Mouse (Mus musculus) stomach, embryonic 16.5 days (tissue): ENCODE results near the gene Ccl6. TPM values are rescaled to one million over a fixed set of nuclear protein-coding genes. Genes with fewer than 3 reads are reported as not detected.

ENCODE experiments used
- ATAC-seq: fragments of 200-750 bp; cut with Nextera tagmentation; 2 replicates; pipeline ENCODE4 v1.8.0; 2017; ENCODE audit warnings: moderate number of reproducible peaks, moderate TSS enrichment; ENCODE audit not compliant: insufficient read depth, low FRiP score
- H3K27ac ChIP-seq: fragments of 300-500 bp; sonication (generic); 2 replicates; pipeline ENCODE4 v1.5.1; 2014; ENCODE audit warnings: low read length
- H3K27me3 ChIP-seq: fragments of 300-500 bp; sonication (generic); 2 replicates; pipeline ENCODE4 v1.6.1; 2014; ENCODE audit warnings: low read length, control low read depth, mixed read lengths; ENCODE audit not compliant: control insufficient read depth, insufficient read depth
- H3K36me3 ChIP-seq: fragments of 300-500 bp; sonication (generic); 2 replicates; pipeline ENCODE4 v1.6.1; 2014; ENCODE audit warnings: low read length; ENCODE audit not compliant: control insufficient read depth, insufficient read depth
- H3K4me1 ChIP-seq: fragments of 300-500 bp; sonication (generic); 2 replicates; pipeline ENCODE4 v1.6.1; 2014; ENCODE audit warnings: low read length, control low read depth, mixed read lengths; ENCODE audit not compliant: control insufficient read depth, insufficient read depth
- H3K4me2 ChIP-seq: fragments of 300-500 bp; sonication (generic); 2 replicates; pipeline ENCODE4 v1.6.1; 2014; ENCODE audit warnings: low read depth, low read length, mixed read lengths
- H3K4me3 ChIP-seq: fragments of 300-500 bp; sonication (generic); replicated peaks from 2 replicates; pipeline ENCODE4 v1.5.1; 2014; ENCODE audit warnings: mild to moderate bottlenecking, low read length
- H3K9ac ChIP-seq: fragments of 300-500 bp; sonication (generic); 2 replicates; pipeline ENCODE4 v1.6.1; 2014; ENCODE audit warnings: low read length
- H3K9me3 ChIP-seq: fragments of 300-500 bp; sonication (generic); replicated peaks from 2 replicates; pipeline ENCODE4 v1.6.1; 2016; ENCODE audit warnings: low read length, control low read depth; ENCODE audit not compliant: control insufficient read depth
- WGBS: fragments of 180-500 bp; shearing (Covaris S2); extraction: QIAGEN DNeasy Blood & Tissue Kit; methylation state at CpG from one replicate; pipeline ENCODE4 v1.1.7; 2014; 5-methylcytosine and 5-hydroxymethylcytosine counted together
- polyA plus RNA-seq: library from polyadenylated mRNA; unstranded; fragments of >200 nt; fragmentation: Nextera tagmentation; extraction: Ambion mirVana; gene quantifications from 2 replicates; pipeline ENCODE4 v1.2.1, GENCODE M21; 2015

The Ccl6 gene
- polyA plus RNA-seq: 9.8 and 15.6 TPM in 2 replicates

DNA sequence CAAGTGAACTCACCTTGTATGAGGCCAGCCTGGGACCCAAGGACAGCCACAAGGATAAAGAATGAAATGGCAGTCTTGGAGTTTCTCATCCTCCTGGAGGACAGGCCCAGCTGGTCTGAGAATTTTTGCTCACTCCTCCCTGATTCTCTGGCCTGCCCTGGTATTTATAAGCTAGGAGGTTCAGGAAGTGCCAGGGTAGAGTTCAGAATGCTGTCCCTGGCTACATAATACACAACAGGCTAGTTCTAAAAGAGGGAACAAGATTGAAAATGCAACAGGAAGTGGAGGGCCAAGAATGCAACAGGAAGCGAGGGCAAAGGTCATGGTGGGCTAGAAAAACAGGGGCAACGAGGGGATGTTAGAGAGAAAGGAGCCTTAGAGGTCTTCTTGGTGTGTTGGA is at the start of gene Ccl6:
Gene Ccl6, minus strand, starts transcription at position 235 of the 400 bp plus-strand sequence.
- H3K27me3 ChIP-seq: no peaks in the 10 kb centered on the region
- 42% methylated on average over 2 of the region's 2 CpGs for WGBS
- no peak within 1 kb of the TSS for H3K4me2 ChIP-seq
- H3K4me3 ChIP-seq: no peak within 1 kb of the TSS
- no peak within 1 kb of the TSS for H3K9ac ChIP-seq
- no peak within 1 kb of the TSS for H3K27ac ChIP-seq
- no peaks in the 10 kb centered on the region for H3K36me3 ChIP-seq
- no peaks in the 10 kb centered on the region for H3K4me1 ChIP-seq
- no peaks in the 10 kb centered on the region for H3K9me3 ChIP-seq
- no peak for ATAC-seq

DNA sequence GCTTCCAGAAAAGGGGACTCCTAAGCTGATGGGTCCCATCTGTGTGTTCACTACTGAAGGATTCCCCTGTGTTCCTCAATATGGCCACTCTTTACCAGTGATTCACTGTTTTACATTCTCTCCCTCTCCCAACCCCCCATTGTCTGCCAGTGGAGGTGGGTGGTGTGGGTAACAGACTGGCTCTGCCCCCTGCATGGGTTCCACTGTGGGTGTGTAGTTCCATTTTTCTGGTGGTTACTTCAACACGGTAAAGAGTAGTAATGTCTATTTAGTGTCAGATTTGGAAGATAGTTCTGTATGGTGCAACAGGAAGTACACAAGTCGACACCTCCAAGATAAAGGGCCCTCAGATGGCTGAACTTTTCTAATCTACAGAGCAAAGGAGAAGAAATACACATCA is 48.3 kb upstream of the Ccl6 start:
- no peaks in the 10 kb centered on the region for H3K9me3 ChIP-seq
- no peak overlapping the region for H3K4me2 ChIP-seq
- no peaks in the 10 kb centered on the region for H3K27me3 ChIP-seq
- H3K36me3 ChIP-seq: no peaks in the 10 kb centered on the region
- no peak for ATAC-seq
- no peaks in the 10 kb centered on the region for H3K4me1 ChIP-seq
- no peak overlapping the region for H3K9ac ChIP-seq
- H3K4me3 ChIP-seq: no peak overlapping the region
- 55% methylated on average over 2 of the region's 2 CpGs for WGBS
- no peak overlapping the region for H3K27ac ChIP-seq

DNA sequence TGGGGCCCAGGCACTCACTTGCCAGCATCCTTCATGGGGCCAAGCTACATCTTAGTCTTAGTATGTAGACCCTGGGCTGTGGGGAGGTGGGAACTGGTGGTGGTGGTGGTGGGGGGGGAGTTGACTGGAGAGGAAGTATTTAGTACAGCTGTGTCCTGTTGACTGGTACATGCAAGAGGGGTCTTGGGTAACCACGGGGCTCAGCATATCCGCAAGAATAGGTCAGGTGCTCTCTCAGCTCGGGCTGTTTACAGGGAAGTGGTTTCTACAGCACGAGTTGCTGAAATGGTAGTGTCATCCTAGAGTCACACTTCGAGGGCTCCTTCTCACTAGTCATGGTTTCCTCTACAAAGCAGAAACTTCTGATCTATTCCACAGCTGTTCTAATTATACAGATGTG is 47.3 kb upstream of the Ccl6 start:
- H3K4me1 ChIP-seq: no peaks in the 10 kb centered on the region
- H3K4me3 ChIP-seq: no peak overlapping the region
- no peak overlapping the region for H3K4me2 ChIP-seq
- H3K36me3 ChIP-seq: no peaks in the 10 kb centered on the region
- H3K9me3 ChIP-seq: no peaks in the 10 kb centered on the region
- WGBS: 69% methylated on average over 5 of the region's 5 CpGs
- no peak overlapping the region for H3K9ac ChIP-seq
- no peak overlapping the region for H3K27ac ChIP-seq
- ATAC-seq: no peak
- H3K27me3 ChIP-seq: no peaks in the 10 kb centered on the region

DNA sequence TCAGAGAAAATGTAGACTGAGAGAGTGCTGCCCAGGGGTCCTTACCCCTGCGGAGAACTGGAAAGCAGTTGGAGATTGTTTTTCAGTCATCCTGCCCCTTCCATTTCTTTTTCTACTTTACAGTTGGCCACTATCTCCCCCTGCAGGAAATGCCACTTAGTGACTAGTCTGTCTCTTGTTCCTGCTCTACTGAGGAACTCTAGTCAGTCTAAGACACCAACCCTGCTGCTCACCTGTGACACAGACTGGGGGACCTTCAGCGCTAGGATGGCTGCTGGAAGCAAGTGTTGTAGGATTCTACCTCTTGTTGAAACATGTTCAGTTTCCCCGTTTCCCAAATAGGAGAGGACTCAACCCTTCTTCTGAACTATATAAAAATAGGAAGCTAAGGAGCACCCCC is 46.6 kb upstream of the Ccl6 start:
- 63% methylated on average over 3 of the region's 3 CpGs for WGBS
- H3K27ac ChIP-seq: no peak overlapping the region
- no peak for ATAC-seq
- no peaks in the 10 kb centered on the region for H3K9me3 ChIP-seq
- H3K36me3 ChIP-seq: no peaks in the 10 kb centered on the region
- H3K4me1 ChIP-seq: no peaks in the 10 kb centered on the region
- H3K9ac ChIP-seq: no peak overlapping the region
- no peak overlapping the region for H3K4me2 ChIP-seq
- no peaks in the 10 kb centered on the region for H3K27me3 ChIP-seq
- no peak overlapping the region for H3K4me3 ChIP-seq

DNA sequence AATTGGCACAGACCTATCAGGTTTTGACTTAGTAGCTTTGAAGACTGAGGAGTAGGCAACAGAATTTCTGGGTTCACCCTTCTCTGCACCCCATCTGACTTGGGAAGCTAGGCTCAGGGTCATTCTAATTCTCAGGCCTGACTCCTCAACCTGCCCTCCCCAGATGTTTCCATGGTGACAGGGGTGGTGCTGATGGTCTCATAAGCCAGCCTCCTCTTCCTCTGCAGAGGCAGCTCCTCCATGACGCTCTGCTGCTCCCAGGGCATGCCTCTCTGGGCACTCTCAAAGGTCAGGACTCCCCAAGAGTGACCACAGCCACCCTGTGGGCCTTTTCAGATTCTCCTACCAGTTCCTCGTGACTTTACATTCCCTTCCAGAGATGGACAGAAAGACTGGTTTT is 46.0 kb upstream of the Ccl6 start:
- no peak overlapping the region for H3K27ac ChIP-seq
- WGBS: 55% methylated on average over 2 of the region's 2 CpGs
- H3K36me3 ChIP-seq: no peaks in the 10 kb centered on the region
- H3K4me1 ChIP-seq: no peaks in the 10 kb centered on the region
- H3K9me3 ChIP-seq: no peaks in the 10 kb centered on the region
- H3K4me3 ChIP-seq: no peak overlapping the region
- H3K9ac ChIP-seq: no peak overlapping the region
- no peaks in the 10 kb centered on the region for H3K27me3 ChIP-seq
- no peak overlapping the region for H3K4me2 ChIP-seq
- ATAC-seq: no peak

DNA sequence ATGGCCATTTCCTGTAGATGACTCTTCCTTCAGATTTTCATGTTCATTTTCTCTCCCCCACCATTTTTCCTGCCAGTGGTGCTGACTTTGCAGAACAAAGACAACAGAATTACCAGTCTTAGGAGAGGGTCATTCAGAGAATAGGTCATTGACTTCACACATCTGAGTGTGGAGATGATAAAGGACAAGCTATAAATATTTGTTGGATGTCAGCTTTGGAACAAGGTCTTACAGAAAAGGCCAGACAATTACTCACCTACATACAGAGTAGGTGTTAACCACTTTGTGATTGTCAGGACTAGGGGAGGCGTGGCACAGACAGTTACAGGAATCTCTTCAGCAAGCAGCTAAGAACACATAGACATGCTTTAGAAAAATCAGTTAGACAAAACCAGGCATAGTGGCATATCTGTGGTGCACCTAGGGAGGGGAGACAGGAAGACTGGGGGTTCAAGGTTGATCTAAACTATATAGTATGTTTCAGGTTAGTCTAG is 43.9 kb upstream of the Ccl6 start:
- H3K4me3 ChIP-seq: no peak overlapping the region
- no peaks in the 10 kb centered on the region for H3K36me3 ChIP-seq
- no peak overlapping the region for H3K4me2 ChIP-seq
- 86% methylated on average over 1 of the region's 1 CpGs for WGBS
- H3K27me3 ChIP-seq: no peaks in the 10 kb centered on the region
- no peaks in the 10 kb centered on the region for H3K9me3 ChIP-seq
- H3K4me1 ChIP-seq: no peaks in the 10 kb centered on the region
- ATAC-seq: no peak
- H3K27ac ChIP-seq: no peak overlapping the region
- no peak overlapping the region for H3K9ac ChIP-seq

DNA sequence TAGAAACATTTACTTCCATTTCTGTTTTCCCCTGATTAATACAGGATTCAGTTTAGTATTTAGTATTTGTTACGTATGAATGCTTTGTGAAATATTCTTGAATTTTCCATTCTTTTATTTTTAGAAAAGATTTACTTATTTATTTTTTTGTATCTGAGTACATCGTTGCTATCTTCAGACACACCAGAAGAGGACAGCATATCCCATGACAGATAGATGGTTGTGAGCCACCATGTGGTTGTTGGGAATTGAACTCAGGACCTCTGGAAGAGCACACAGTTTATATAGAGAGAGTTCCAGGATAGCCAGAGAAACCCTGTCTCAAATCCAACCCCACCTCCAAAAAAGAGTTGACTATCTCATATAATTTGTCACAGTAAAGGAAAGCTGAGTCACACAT is 42.0 kb upstream of the Ccl6 start:
- WGBS: 93% methylated on average over 2 of the region's 2 CpGs

DNA sequence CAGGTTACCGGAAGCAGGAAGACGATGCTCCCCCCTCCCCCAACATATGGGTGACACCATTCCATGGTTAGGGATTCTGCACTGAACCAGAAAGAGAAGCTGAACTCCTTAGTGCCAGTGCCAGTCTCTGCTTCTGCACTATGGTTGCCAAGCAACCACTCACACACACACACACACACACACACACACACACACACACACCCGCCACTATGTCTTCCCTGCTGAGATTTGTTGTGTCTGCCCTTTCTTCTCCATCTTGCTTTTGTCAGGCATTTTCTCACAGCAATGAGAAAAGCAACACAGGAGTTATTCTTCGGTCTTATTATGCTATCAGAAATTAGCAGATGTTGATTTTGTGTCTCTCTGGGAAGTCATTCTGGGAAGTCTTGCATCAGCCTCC is 41.5 kb upstream of the Ccl6 start:
- 73% methylated on average over 4 of the region's 4 CpGs for WGBS
- Histone ChIP-seq H3K36me3 (no peaks in the 10 kb centered on the region), H3K4me1 (no peaks in the 10 kb centered on the region), H3K27me3 (no peaks in the 10 kb centered on the region), H3K9me3 (no peaks in the 10 kb centered on the region), H3K27ac (no peak overlapping the region), H3K4me3 (no peak overlapping the region), H3K4me2 (no peak overlapping the region), H3K9ac (no peak overlapping the region)
- no peak for ATAC-seq

More for the DNA sequence above, 42.0 kb upstream of the Ccl6 start:
- no peak for ATAC-seq
- no peaks in the 10 kb centered on the region for H3K27me3 ChIP-seq
- no peak overlapping the region for H3K4me2 ChIP-seq
- H3K9me3 ChIP-seq: no peaks in the 10 kb centered on the region
- no peaks in the 10 kb centered on the region for H3K4me1 ChIP-seq
- no peak overlapping the region for H3K4me3 ChIP-seq
- no peaks in the 10 kb centered on the region for H3K36me3 ChIP-seq
- H3K27ac ChIP-seq: no peak overlapping the region
- no peak overlapping the region for H3K9ac ChIP-seq

DNA sequence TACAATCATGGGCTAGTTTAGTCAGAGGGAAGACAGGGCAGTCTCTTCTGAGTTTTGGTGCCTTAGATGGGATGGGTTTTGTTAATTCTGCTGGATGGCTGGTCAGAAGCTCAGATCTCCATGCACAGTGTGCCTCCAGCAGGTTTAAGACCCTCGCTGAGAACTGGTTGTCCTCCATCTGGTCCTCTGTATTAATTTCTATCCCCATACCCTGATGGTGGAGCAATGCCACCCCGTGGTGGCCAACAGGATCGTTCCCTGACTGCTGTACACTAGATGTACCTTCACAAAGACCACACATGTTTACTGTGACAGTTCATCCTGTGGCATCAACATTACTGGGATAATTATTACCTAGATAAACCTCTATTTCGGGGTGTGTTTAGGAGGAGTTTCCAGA is 39.9 kb upstream of the Ccl6 start:
- WGBS: 58% methylated on average over 4 of the region's 4 CpGs
- no peak overlapping the region for H3K4me3 ChIP-seq
- no peaks in the 10 kb centered on the region for H3K27me3 ChIP-seq
- no peak for ATAC-seq
- H3K36me3 ChIP-seq: no peaks in the 10 kb centered on the region
- no peaks in the 10 kb centered on the region for H3K4me1 ChIP-seq
- H3K9me3 ChIP-seq: no peaks in the 10 kb centered on the region
- no peak overlapping the region for H3K4me2 ChIP-seq
- H3K9ac ChIP-seq: no peak overlapping the region
- no peak overlapping the region for H3K27ac ChIP-seq

DNA sequence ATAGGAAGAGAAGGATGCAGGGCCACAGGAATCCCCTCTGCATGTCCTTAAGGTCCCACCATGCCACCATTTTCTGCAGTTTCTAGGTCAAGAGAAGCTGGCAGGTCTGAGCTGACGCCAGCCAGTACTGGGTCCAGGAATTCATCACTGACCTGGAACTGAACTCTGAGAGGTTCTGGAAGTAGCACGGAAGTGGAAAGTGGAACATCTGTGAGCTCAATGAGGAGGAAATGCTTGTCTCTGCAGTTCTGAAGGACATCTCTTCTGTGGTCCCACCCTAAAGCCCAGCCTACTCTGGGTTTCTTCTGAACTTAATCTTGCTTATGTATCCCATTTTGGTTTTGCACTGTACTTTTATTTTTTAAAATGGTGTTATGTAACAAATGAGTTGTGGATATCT is 38.2 kb upstream of the Ccl6 start:
- no peak for ATAC-seq
- no peaks in the 10 kb centered on the region for H3K27me3 ChIP-seq
- WGBS: 69% methylated on average over 2 of the region's 2 CpGs
- no peaks in the 10 kb centered on the region for H3K4me1 ChIP-seq
- H3K36me3 ChIP-seq: no peaks in the 10 kb centered on the region
- no peak overlapping the region for H3K4me3 ChIP-seq
- H3K27ac ChIP-seq: no peak overlapping the region
- H3K4me2 ChIP-seq: no peak overlapping the region
- H3K9ac ChIP-seq: no peak overlapping the region
- H3K9me3 ChIP-seq: no peaks in the 10 kb centered on the region
